Mouse (Mus musculus) hindbrain, embryonic 12.5 days (tissue): ENCODE measurements around the gene Chd9. TPM values are rescaled to one million over a fixed set of nuclear protein-coding genes. Genes with fewer than 3 reads are reported as not detected.

Source experiments
- ATAC-seq: fragments of 200-750 bp; cut with Nextera tagmentation; 2 replicates; pipeline ENCODE4 v1.8.0; 2017; ENCODE audit warnings: moderate TSS enrichment; ENCODE audit not compliant: low FRiP score
- H3K27ac ChIP-seq: fragments of 300-500 bp; sonication (generic); 2 replicates; pipeline ENCODE4 v1.5.1; 2016; ENCODE audit warnings: mild to moderate bottlenecking
- H3K27me3 ChIP-seq: fragments of 300-500 bp; sonication (generic); 2 replicates; pipeline ENCODE4 v1.6.1; 2016; ENCODE audit warnings: mild to moderate bottlenecking
- H3K36me3 ChIP-seq: fragments of 300-500 bp; sonication (generic); 2 replicates; pipeline ENCODE4 v1.6.1; 2016; ENCODE audit warnings: mild to moderate bottlenecking
- H3K4me1 ChIP-seq: fragments of 300-500 bp; sonication (generic); 2 replicates; pipeline ENCODE4 v1.6.1; 2016
- H3K4me2 ChIP-seq: fragments of 300-500 bp; sonication (generic); replicated peaks from 2 replicates; pipeline ENCODE4 v1.6.1; 2016; ENCODE audit warnings: mild to moderate bottlenecking
- H3K4me3 ChIP-seq: fragments of 300-500 bp; sonication (generic); 2 replicates; pipeline ENCODE4 v1.5.1; 2016; ENCODE audit warnings: mild to moderate bottlenecking
- H3K9ac ChIP-seq: fragments of 300-500 bp; sonication (generic); 2 replicates; pipeline ENCODE4 v1.6.1; 2016; ENCODE audit warnings: mild to moderate bottlenecking, moderate library complexity
- H3K9me3 ChIP-seq: fragments of 300-500 bp; sonication (generic); replicated peaks from 2 replicates; pipeline ENCODE4 v1.6.1; 2016; ENCODE audit warnings: mild to moderate bottlenecking
- WGBS: fragments of 180-500 bp; shearing (Covaris S2); methylation state at CpG from one replicate; pipeline ENCODE4 v1.1.7; 2016; 5-methylcytosine and 5-hydroxymethylcytosine counted together
- polyA plus RNA-seq: library from polyadenylated mRNA; unstranded; fragments of >200 nt; fragmentation: Nextera tagmentation; extraction: Ambion mirVana; gene quantifications from 2 replicates; pipeline ENCODE4 v1.2.1, GENCODE M21; 2016

Chd9 gene
- 83.7 and 88.1 TPM in 2 replicates for polyA plus RNA-seq

- peak within 1 kb of the TSS; percentile 71 for H3K27ac ChIP-seq
- peak; percentile 97 for ATAC-seq
Observed at GRCm38 (mm10) chr8:90828181-90828986, at the start of gene Chd9. Gene Chd9 (plus strand): TSS chr8:90828352.

GRCm38 (mm10) chr8:90791616-90792015 lies 36.5 kb upstream of the Chd9 start:
- Histone ChIP-seq H3K9ac (no peak overlapping the region), H3K27me3 (no peaks in the 10 kb centered on the region), H3K4me2 (no peak overlapping the region), H3K27ac (no peak overlapping the region), H3K9me3 (no peaks in the 10 kb centered on the region), H3K4me3 (no peak overlapping the region), H3K36me3 (no peaks in the 10 kb centered on the region), H3K4me1 (peaks cover 11% of the 10 kb centered on the region)
- no peak for ATAC-seq
- 93% methylated on average over 1 of the region's 1 CpGs for WGBS

More at GRCm38 (mm10) chr8:90828181-90828986, at the start of gene Chd9:
- H3K27me3 ChIP-seq: no peaks in the 10 kb centered on the region
- peak within 1 kb of the TSS; percentile 80 for H3K4me2 ChIP-seq
- H3K36me3 ChIP-seq: no peaks in the 10 kb centered on the region
- WGBS: under 1% methylated on average over 38 of the region's 39 CpGs
- H3K4me3 ChIP-seq: peak within 1 kb of the TSS; percentile 47
- H3K9ac ChIP-seq: peak within 1 kb of the TSS; percentile 63
- no peaks in the 10 kb centered on the region for H3K9me3 ChIP-seq
- peaks cover 16% of the 10 kb centered on the region for H3K4me1 ChIP-seq

GRCm38 (mm10) chr8:90793710-90794109 lies 34.4 kb upstream of the Chd9 start:
- peak; percentile 46; the same call in 1 of the 2 replicates for ATAC-seq
- Histone ChIP-seq H3K4me3 (no peak overlapping the region), H3K36me3 (no peaks in the 10 kb centered on the region), H3K9me3 (no peaks in the 10 kb centered on the region), H3K9ac (no peak overlapping the region), H3K4me2 (no peak overlapping the region), H3K4me1 (peaks cover 11% of the 10 kb centered on the region), H3K27me3 (no peaks in the 10 kb centered on the region), H3K27ac (no peak overlapping the region)
- 2% methylated on average over 3 of the region's 3 CpGs for WGBS

- Histone ChIP-seq H3K9ac (no peak overlapping the region), H3K4me3 (peak overlapping the region; percentile 2; the same call in 1 of the 2 replicates), H3K36me3 (no peaks in the 10 kb centered on the region), H3K27me3 (no peaks in the 10 kb centered on the region), H3K4me1 (peaks cover 11% of the 10 kb centered on the region), H3K9me3 (no peaks in the 10 kb centered on the region), H3K4me2 (peak overlapping the region; percentile 29), H3K27ac (no peak overlapping the region)
- no peak for ATAC-seq
- WGBS: 10% methylated on average over 12 of the region's 12 CpGs
Observed at GRCm38 (mm10) chr8:90794990-90795861, 32.9 kb upstream of the Chd9 start.

GRCm38 (mm10) chr8:90799473-90799872 lies 28.7 kb upstream of the Chd9 start:
- Histone ChIP-seq H3K9me3 (peaks cover 9% of the 10 kb centered on the region; the same call in 1 of the 2 replicates), H3K4me3 (no peak overlapping the region), H3K4me1 (peaks cover 11% of the 10 kb centered on the region; the same call in 1 of the 2 replicates), H3K4me2 (no peak overlapping the region), H3K9ac (no peak overlapping the region), H3K27me3 (no peaks in the 10 kb centered on the region), H3K27ac (no peak overlapping the region), H3K36me3 (no peaks in the 10 kb centered on the region)
- no peak for ATAC-seq
- WGBS: 82% methylated on average over 5 of the region's 5 CpGs

- Histone ChIP-seq H3K9ac (no peak overlapping the region), H3K9me3 (no peaks in the 10 kb centered on the region), H3K27me3 (no peaks in the 10 kb centered on the region), H3K4me3 (no peak overlapping the region), H3K36me3 (no peaks in the 10 kb centered on the region), H3K4me2 (no peak overlapping the region), H3K4me1 (peaks cover 11% of the 10 kb centered on the region; the same call in 1 of the 2 replicates), H3K27ac (no peak overlapping the region)
- no peak for ATAC-seq
- WGBS: 89% methylated on average over 10 of the region's 10 CpGs
Observed at GRCm38 (mm10) chr8:90813602-90814320, 14.4 kb upstream of the Chd9 start.

- Histone ChIP-seq H3K9ac (no peak overlapping the region), H3K4me2 (no peak overlapping the region), H3K4me3 (no peak overlapping the region), H3K4me1 (peaks cover 11% of the 10 kb centered on the region; the same call in 1 of the 2 replicates), H3K9me3 (no peaks in the 10 kb centered on the region), H3K27me3 (no peaks in the 10 kb centered on the region), H3K27ac (no peak overlapping the region), H3K36me3 (no peaks in the 10 kb centered on the region)
- WGBS: 75% methylated on average over 23 of the region's 23 CpGs
- no peak for ATAC-seq
Observed at GRCm38 (mm10) chr8:90816061-90816882, 11.9 kb upstream of the Chd9 start.

- H3K4me2 ChIP-seq: no peak within 1 kb of the TSS
- no peak within 1 kb of the TSS for H3K27ac ChIP-seq
- 73% methylated on average over 2 of the region's 2 CpGs for WGBS
- H3K27me3 ChIP-seq: no peaks in the 10 kb centered on the region
- H3K9ac ChIP-seq: no peak within 1 kb of the TSS
- no peak for ATAC-seq
- no peak within 1 kb of the TSS for H3K4me3 ChIP-seq
- peaks cover 11% of the 10 kb centered on the region; the same call in 1 of the 2 replicates for H3K4me1 ChIP-seq
- no peaks in the 10 kb centered on the region for H3K36me3 ChIP-seq
- H3K9me3 ChIP-seq: no peaks in the 10 kb centered on the region
Observed at GRCm38 (mm10) chr8:90817293-90817692, 10.9 kb upstream of the Chd9 start, which contains the start of gene Gm19935. Gene Gm19935 (minus strand): TSS chr8:90817393.

- WGBS: 85% methylated on average over 9 of the region's 9 CpGs
- Histone ChIP-seq H3K4me3 (no peak overlapping the region), H3K27ac (no peak overlapping the region), H3K4me1 (peaks cover 11% of the 10 kb centered on the region; the same call in 1 of the 2 replicates), H3K27me3 (no peaks in the 10 kb centered on the region), H3K4me2 (no peak overlapping the region), H3K9ac (no peak overlapping the region), H3K9me3 (no peaks in the 10 kb centered on the region), H3K36me3 (no peaks in the 10 kb centered on the region)
- no peak for ATAC-seq
Observed at GRCm38 (mm10) chr8:90819561-90820320, 8.4 kb upstream of the Chd9 start.

GRCm38 (mm10) chr8:90820321-90820696 lies 7.8 kb upstream of the Chd9 start:
- H3K36me3 ChIP-seq: no peaks in the 10 kb centered on the region
- H3K9ac ChIP-seq: no peak overlapping the region
- no peak overlapping the region for H3K4me3 ChIP-seq
- no peaks in the 10 kb centered on the region for H3K27me3 ChIP-seq
- H3K4me2 ChIP-seq: no peak overlapping the region
- ATAC-seq: no peak
- H3K9me3 ChIP-seq: no peaks in the 10 kb centered on the region
- no peak overlapping the region for H3K27ac ChIP-seq
- peaks cover 11% of the 10 kb centered on the region; the same call in 1 of the 2 replicates for H3K4me1 ChIP-seq
- WGBS: 86% methylated on average over 4 of the region's 4 CpGs
